Mouse (Mus musculus) embryo, embryonic 11 days (tissue): ENCODE measurements around the gene Grid2ip.

Experiments
- DNase-seq: peaks from one replicate; pipeline ENCODE4 v3.0.0-alpha.2; 2015

Gene Grid2ip

GRCm38 (mm10) chr5:143421484-143421883, 64.3 kb downstream of the Grid2ip start:
- DNase-seq: no peak

- no peak for DNase-seq
Observed at GRCm38 (mm10) chr5:143422990-143423389, 65.9 kb downstream of the Grid2ip start.

GRCm38 (mm10) chr5:143423899-143424519, 66.9 kb downstream of the Grid2ip start:
- DNase-seq: peak; percentile 71

GRCm38 (mm10) chr5:143434421-143434820, 77.3 kb downstream of the Grid2ip start:
- peak; percentile 86 for DNase-seq

GRCm38 (mm10) chr5:143441298-143441697, 84.2 kb downstream of the Grid2ip start:
- no peak for DNase-seq

- no peak for DNase-seq
Observed at GRCm38 (mm10) chr5:143441753-143442152, 84.6 kb downstream of the Grid2ip start.
